Mouse (Mus musculus) fibroblast of lung, adult 2 months (primary cell): ENCODE data around the gene Cd5.
A peak's percentile ranks its signal among the peaks of the same experiment; 100 is the strongest.

Experiments
- DNase-seq: peaks from one replicate; pipeline ENCODE4 v3.0.0-alpha.2; 2011; ENCODE audit warnings: low read depth

Cd5 gene

DNA sequence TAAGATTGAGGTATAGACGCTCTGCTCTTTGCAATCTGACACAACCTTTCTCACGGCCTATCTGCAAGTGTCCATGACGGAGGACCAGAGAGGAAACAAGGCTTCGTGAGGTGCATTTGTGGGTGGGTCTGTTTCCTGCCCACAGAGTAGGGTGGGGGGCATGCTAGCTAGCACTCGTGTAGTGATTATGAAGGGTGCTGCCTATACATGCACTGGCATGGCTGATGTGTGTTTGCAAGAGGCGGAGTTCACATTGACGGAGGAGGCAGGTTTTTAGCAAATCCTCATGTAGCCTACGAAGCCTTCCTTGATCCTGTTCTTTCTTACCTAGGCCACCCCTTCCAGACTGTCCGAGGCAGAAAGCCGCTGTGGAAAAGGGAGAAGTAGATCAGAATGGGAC lies 8.9 kb downstream of the Cd5 start:
- no peak for DNase-seq

DNA sequence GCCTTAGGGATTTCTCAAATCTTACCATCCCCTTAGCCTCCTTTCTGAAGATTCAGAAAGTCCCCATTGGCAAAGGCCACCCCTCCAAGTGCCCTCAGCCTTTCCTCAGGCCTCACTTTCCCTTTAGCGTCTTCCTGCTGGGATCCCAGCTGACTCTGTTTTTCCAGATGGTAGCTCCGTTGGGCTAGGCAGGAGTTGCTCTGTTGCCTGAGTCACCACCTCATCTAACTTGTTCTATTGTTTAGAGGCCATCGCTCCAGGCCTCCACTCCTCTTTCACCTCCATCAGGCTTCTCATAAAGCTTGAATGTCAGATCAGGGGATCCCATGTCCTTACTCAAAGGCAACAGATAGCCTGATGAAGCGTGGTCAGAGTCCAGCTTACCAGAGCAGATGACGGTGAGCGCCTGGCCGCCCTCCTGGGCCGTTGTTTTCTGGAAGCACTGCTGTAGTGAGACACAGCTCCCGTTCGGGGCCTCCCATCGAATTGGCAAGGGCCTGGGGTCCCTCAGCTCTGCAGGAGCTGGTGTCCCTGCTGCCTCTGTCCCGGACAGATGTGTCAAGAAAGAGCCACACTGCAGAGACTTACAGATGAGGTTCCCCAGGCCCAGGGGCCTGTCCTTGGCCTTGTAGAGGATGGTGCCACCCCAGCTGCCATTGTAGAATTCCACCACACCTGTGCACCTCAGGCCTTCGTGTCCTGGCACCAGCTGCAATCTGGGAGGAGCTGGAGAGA lies 14.0 kb downstream of the Cd5 start:
- DNase-seq = no peak

DNA sequence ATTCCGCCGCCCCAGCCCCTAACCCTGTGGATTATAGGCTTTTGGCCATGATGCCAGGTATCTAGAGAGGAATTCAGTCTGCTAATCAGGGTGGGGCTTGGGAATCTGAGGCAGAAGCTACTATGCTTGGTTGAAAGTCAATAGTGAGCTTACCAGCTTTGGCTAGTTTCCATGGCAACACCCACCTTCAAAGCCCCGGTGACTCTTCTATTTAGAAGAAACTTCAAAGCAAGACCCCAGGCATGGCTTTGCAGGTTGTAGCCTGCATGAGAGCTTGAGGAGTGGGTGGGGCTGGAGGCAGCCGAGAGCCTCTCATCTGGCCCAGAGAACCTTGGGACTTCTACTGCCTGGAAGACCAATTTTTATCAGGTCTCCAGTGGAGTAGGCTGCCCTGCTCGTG lies 15.2 kb downstream of the Cd5 start:
- DNase-seq = no peak

DNA sequence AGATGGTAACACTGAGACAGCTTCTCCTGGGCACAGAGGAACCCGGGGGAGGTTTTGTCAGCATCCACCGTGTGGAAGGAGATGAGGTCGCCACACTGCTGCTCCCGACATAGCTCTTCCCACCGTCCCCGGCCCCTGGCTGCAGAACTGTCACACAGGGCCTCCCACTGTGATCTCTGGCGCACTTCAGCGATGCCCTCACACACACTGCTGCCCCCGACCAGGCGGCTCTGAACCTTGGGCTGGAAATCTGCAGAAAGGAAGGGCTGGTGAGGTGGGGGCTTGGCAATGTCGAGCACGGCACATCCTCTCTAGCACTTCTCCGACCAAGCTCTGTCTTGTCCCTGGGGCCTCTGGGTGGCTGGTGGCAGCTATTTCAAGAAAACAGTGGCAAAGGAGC lies 15.7 kb downstream of the Cd5 start:
- no peak for DNase-seq

DNA sequence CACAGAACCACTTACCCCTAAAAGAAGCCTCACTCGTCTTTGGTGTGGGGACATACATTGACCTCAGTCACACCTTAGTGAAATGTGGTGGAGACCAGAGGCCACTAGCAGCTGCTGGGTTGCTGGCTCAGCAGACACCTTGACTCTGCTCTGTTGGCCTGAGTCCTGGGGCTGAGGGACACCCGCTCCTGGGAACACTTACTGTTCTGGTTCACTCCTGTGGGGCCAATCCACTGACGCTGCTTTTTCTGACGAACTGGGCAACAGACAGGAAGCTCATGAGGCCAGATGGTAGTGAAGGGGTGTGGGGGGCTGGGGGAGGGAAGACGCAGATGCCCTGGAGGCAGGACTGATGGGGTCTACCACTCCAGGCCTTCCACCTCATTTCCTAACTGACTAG lies 17.7 kb downstream of the Cd5 start:
- no peak for DNase-seq

DNA sequence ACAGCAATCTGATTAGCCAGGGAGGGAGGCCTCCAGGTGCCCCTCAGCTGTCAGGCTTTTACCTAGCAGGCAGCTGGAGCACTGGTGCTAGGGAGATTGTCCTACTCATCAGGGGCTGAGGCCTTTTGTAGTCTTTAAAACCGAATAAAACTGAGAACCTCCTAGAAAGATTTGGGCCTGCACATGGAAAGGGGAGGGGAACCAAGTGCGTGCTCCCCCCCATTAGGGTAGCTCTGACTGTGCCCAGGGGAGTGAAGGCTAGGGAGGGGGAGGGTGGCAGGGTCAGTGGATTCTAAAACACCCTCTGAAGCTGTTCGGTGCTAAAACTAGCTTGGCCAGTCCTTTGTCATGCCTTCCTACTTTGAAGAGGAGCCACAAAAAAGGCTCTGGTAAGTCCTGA lies 18.3 kb downstream of the Cd5 start:
- no peak for DNase-seq

DNA sequence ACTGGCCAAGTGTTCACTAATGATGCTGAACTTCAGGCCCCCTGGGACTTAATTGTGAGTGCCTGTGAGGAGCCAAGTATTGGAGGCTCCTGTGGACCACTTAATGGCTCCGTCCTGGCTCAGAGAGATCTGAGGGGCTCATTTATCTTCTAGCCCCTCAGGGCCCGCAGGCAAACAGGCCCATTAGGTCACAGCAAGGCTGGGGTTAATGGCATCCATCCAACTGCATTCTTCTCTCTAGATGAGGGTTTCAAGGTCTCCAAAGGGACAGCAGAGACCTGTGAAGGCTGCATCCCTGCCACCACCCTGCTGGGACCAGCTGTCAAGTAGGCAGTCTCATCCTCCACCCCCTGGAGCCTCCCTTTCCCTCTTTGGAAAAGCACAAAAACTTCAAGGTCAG lies 19.1 kb downstream of the Cd5 start:
- no peak for DNase-seq

DNA sequence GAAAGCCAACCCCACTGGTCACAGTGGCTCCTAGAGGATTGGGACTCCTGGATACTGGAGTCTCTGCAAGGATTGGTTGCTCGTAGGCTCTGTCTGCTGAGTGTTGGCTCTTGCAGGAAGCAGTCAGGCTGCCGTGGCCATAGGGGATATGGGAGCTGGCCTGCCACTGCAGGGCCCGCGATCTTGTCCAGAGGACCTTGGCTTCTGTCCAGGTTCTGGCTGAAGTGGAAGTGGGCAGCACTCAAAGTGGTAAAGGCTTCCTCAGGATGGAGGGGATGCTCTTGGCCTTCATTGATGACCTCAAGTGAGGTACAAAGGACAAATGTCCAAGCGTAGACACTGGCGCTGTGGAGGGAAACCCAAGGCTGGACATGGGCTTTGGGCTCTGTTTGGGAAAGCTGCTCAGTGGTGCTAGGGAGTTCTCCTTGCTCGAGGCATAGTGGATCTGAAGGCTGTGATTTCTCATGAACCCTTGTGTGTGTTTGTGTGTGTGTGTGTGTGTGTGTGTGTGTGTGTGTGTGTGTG lies 20.5 kb downstream of the Cd5 start:
- no peak for DNase-seq

DNA sequence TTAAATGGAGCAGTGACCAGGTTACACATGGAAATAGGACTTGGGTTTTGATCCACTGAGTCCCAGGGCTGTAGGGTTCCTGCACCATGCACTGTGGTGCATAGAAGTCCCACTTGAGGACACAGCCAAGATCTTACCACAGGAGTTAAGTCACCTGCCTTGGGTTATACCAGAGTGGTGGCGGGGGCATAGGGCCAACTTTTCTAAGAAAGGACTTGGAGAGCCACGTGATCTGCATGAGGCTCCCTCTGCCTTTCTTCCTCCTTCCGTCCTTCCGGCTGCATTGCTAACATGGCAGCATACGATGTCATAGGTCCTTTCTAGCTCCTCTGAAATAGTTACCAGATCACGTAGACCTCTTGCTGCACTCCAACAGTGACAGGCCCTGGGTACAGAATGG lies 23.3 kb downstream of the Cd5 start:
- DNase-seq = no peak

DNA sequence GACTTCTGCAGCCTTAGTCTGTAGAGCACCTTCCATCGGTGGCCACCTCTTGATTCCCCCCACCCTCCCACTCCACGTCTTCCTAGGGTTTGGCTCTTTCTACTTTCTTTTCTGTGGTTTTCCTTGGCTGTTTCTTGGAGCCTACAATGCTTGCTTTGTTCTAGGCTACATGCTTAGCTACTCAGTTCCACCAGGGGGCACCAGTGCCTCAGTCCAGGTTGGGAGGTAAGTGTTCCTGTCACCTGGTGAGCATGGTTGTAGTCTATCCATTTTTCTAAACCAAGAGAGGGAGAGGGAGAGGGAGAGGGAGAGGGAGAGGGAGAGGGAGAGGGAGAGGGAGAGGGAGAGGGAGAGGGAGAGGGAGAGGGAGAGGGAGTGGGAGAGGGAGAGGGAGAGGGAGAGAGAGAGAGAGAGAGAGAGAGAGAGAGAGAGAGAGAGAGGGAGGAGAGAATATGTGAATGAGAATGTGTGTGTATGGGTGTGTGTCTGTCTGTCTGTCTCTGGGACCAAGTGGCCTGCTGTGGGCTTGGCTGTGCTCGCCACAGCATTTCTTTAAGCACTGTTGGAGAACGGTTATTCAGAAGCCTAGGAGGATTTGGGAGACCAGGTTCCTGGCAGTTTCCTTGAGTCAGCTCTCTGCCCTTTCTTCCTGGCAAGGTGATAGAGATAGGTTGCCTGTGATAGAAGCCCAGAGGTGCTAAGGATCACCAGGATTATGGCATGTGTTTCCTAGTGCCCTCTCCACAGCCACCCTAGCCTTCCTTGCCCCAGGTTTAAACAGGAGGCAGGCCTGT lies 23.9 kb downstream of the Cd5 start:
- DNase-seq = peak; percentile 69

DNA sequence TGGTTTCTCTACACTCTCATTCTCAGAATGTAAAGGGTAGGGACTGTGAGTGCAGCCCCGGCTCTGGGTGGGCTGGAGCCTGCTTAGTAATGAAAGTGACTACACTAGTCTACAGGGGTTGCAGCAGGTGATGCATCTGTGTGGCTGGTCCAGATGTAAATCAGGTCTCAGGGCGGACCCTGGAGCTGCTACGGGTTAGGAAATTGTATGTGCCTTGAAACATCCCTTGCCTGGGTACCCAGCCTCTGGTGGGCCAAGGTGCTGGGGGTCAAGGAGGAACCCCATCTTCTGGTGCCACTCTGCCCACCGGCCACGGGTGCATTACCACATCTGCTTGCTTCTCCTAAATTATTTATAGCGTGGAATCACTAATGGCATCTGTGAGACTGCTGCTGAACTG lies 24.6 kb downstream of the Cd5 start:
- no peak for DNase-seq

DNA sequence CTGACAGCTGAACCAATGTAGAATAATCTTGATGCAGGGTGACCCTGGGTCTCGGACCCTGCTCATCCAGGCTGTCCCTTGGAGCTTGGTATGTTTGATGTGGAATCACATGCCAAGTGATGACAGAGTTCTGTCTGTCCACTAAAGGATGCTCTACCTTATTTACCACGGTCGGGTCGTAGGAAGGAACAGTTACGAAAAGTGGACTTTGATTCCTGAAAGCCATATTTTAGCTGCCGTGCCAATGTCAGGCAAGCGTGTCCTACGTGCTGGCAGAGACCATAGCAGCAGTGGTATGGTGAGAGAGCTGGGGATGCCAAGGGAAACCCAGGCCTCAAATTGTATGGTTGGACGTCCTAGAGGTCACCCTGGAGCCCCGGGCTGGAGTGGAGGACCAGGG lies 25.3 kb downstream of the Cd5 start:
- no peak for DNase-seq

DNA sequence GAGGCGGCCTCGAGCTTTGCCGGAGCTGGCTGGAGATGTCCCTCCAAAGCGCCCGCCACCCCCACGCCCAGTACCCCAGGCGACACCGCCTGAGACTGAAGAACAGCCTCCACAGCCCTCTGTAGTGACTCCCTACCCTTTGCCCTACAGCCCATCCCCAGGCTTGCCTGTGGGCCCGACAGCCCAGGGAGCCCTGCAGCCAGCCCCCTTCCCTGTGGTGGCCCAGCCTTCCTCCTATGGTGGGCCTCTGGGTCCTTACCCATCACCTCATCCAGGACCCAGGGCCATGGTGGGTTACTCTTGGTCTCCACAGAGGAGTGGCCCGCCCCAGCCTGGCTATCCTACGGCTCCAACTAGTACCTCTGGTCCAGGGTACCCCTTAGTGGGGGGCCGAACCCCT lies 26.2 kb downstream of the Cd5 start:
- DNase-seq = no peak

DNA sequence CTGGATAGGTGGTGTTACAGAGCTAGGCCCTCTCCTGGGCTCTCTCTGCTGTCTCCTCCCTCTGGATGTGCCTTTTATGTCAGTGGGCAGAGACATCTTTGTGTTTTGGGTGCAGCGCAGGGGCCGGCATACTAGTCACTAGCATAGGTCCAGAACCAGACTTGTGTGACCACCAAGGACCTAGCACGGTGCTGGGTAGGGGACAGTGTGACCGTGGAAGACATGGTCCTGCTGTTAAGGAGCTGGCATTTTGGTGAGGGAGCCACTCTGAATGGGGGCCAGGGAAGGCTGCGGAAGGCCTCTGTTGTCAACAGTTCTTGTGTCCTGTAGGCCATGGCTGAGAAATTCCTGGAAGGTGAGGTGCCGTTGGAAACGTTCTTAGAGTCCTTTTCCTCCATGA lies 26.6 kb downstream of the Cd5 start:
- DNase-seq = no peak

DNA sequence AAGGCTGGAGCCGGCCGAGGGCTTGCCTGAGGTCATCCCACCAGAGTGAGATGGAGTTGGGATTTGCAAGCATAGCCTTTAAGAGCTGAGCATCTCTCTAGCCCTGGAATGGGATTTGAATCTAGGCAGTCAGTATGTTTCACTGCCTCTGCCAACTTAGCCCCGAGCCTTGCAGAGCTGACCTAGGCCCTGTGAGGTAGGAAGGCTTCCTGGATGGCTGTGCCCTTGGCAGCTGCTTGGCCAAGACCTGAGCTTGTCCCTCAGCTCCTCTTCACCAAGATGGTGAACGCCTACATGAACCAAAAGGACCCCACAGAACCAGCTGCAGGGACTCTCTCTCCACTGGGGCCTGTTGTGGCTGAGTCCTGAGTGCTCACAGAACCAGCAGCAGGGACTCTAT lies 28.1 kb downstream of the Cd5 start:
- no peak for DNase-seq

DNA sequence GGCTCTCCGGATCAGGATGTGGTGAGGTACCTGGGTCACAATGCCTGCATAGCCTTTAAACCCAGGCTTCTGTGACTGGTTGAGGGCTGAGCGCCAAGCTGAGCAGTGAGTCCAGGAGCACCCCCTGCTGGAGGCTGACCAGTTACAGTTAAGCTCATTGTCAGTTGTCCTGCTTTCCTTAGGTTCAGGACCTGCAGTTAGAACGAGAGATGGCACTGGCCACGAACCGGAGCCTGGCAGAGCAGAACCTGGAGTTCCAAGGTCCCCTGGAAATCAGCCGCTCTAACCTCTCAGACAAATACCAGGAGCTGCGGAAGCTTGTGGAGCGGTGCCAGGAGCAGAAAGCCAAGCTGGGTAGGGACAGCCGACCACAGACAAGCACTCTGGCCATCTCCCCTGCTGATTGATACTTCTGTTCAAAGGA lies 28.7 kb downstream of the Cd5 start:
- DNase-seq = peak; percentile 47

DNA sequence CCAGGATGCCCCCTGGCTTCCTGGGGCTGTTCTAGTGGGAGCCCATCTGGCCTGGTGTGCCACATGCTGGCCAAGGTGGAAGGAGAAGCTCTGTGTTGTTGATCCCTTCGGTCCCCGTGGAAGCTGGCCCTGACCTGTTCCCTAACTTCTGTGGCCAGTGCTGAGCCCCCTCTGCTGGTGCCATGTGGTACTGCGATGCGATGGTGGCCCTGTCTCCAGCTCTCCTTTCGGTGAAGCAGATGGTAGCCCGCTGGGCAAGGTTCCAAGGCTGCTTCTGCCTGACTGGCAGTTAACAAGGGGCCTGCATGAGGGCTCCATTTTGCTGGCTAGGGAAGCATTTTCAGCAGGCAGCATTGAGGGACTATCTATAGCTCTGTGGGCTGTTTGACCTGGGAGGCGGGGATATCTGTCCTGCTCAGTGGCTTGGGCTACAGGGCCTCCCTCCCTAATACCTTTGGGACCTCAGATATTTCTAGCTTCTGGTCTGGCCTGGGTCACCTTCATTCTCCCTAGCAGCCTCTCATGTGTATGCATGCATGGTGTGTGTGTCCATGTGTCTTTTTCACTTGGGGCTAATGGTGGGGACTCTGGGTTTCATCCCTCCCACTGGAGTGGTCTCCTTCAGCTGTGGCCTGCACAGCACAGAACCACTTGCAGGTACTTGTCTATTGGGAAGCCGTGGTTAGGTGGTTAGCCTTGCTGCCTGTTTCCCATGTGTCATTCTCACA lies 29.3 kb downstream of the Cd5 start:
- peak; percentile 77 for DNase-seq

DNA sequence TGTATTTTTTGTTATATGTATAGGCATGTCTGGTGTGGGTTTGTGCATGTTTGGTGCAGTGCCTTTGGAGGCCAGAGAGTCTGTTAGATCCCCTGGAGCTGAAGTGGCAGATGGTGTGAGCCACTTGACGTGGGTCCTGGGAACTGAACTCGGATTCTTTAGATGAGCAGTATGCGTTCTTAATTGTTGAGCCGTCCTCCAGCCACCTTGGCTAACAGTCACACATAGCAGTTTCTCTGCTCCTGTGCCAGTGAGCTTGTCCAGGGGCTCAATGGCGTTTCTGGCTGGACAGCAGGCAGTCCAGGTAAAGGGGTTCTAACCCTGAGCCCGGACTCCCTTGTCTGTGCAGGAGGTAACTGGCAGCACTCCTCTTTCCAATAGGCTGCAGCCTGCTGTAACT lies 29.9 kb downstream of the Cd5 start:
- DNase-seq = no peak

DNA sequence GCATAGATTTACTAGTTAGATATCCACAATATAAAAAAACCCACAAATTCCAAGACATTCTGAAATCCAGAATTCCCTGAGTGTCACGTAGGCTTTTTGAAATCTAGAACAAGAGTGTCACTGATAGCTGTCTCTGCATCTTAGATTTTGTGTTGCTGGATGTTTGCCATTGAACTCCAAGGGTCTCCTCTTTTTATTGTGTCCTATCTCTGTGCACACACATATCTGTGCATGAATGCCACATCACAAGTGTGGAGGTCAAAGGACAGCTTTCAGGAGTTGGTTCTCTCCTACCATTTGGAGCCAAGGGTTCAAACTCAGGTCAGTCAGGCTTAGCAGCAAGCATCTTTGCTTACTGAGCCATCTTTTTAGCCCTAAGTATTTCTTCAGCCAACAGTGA lies 30.9 kb downstream of the Cd5 start:
- no peak for DNase-seq

DNA sequence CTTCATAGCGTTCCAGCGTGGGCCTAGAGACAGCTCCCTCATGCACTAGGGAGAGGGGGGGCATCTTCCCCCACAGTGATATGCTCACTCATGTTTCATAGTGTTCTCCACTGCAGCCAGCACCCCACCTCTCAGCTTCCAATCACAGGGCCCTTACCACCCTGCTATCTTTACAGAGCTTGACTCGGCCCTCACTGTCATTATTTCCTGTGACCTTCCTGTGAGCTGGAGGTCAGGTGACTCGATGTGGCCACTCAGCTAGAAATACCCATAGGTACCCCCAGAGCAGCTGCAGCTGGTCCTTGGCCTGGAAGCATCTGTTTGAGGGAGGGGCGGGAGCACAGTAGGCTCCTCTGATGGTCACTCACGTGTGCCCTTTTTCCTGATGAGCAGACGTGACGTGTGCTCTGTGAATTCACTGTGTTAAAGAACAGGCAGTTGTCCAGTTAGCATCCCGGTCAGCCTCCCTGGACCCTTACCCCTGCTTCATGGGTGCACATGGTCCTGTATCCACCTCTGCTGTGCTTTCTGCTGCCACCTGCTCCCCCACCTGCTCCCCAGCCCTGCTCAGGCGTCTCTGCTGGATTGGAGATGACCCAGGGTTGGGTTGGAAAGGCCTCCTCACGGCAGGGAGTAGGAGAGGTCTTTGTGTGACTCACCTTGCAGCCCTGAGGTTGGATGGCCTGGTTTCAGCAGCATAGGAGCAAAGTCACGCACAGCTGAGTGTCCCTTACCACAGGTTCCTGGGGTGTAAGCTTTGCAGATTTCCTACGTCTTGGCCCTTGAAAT lies 31.5 kb downstream of the Cd5 start:
- no peak for DNase-seq

DNA sequence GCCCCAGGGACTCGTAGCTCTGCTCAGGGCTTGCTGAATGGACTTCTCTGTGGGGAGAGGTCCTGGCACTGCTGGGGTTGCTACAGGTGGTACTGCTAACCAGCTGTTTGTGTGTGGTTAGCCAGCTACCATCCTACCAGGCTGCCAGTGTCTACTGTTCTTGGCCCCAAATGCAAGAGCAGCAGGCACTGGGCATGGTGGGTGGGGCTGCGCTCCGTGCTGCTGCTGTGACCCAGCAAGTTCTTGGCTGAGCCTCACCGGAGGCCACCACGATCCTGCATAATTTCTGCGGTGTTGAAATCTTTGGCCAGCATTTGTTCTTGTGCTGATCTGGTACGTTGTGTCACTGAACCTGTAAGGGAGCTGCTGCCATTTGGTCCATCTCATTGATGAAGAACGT lies 35.3 kb downstream of the Cd5 start:
- DNase-seq = no peak

DNA sequence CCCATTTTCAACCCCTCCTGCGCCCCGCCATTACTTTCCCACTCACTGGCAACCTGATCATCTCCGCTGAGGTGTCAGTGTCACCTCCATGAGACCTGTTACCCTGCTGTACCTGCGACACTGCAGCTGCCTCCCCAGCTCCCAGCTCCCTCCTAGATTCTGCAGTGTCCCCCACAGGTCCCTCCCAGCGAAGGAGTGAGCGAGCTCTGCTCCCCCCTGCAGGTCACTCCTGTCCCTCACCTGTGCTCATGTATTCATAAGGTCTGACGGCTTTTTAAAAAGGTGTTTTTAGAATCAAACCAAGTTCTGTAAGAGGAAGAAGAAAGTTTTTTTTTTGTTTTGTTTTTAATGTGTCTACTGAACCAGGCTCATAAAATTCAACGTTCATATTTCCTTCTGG lies 36.7 kb downstream of the Cd5 start:
- no peak for DNase-seq
